Mouse (Mus musculus): ENCODE data around the gene Dnah2. TPM values are rescaled to one million over a fixed set of nuclear protein-coding genes. Genes with fewer than 3 reads are reported as not detected.

Dnah2 gene
- polyA plus RNA-seq (2012; rRNA removed), result 0.01 and 0.06 TPM in 2 replicates

GRCm38 (mm10) chr11:69549060-69549656, at the start of gene Dnah2:
Gene Dnah2 (minus strand): TSS chr11:69549110.

GRCm38 (mm10) chr11:69580091-69580514, 31.2 kb upstream of the Dnah2 start, which contains the start of the genes Wrap53 and Trp53:
Gene Wrap53 (minus strand): TSS chr11:69580255.
Gene Trp53 (plus strand): TSS chr11:69580359.

GRCm38 (mm10) chr11:69559851-69560765, 11.2 kb upstream of the Dnah2 start, which contains the start of gene Efnb3:
Gene Efnb3 (minus strand): TSS chr11:69560205.

GRCm38 (mm10) chr11:69413221-69414181, 135.4 kb downstream of the Dnah2 start, which contains the start of gene Kdm6b:
Gene Kdm6b (minus strand): TSS chr11:69413675.

GRCm38 (mm10) chr11:69398059-69398458, 150.9 kb downstream of the Dnah2 start, which contains the start of gene Tmem88:
Gene Tmem88 (minus strand): TSS chr11:69398234.

GRCm38 (mm10) chr11:69395235-69395633, 153.7 kb downstream of the Dnah2 start, which contains the start of the genes Naa38 and Cyb5d1:
Gene Naa38 (plus strand): TSS chr11:69395487.
Gene Cyb5d1 (minus strand): TSS chr11:69395631.

Other genes with a start within 250 kb of the Dnah2 start
- gene Cntrob, start 225.3 kb downstream of the Dnah2 start, polyA plus RNA-seq (2012; rRNA removed), result 9.3 and 9.8 TPM in 2 replicates
- 55.4 and 56.6 TPM in 2 replicates for gene Trappc1, start 225.1 kb downstream of the Dnah2 start, polyA plus RNA-seq (2012; rRNA removed)
- gene Kcnab3, start 222.9 kb downstream of the Dnah2 start, polyA plus RNA-seq (2012; rRNA removed), result 0.10 and 0.15 TPM in 2 replicates
- 0.39 and 0.54 TPM in 2 replicates for gene Rnf227, start 208.6 kb downstream of the Dnah2 start, polyA plus RNA-seq (2012; rRNA removed)
- gene Chd3, start 179.7 kb downstream of the Dnah2 start, polyA plus RNA-seq (2012; rRNA removed), result 12.1 and 13.2 TPM in 2 replicates
- gene Naa38, start 153.6 kb downstream of the Dnah2 start, polyA plus RNA-seq (2012; rRNA removed), result 67.1 and 70.4 TPM in 2 replicates
- gene Cyb5d1, start 153.5 kb downstream of the Dnah2 start, polyA plus RNA-seq (2012; rRNA removed), result 9.2 and 9.3 TPM in 2 replicates
- 3.5 and 4.0 TPM in 2 replicates for gene Tmem88, start 150.9 kb downstream of the Dnah2 start, polyA plus RNA-seq (2012; rRNA removed)
- 0.93 and 1.4 TPM in 2 replicates for gene Kdm6b, start 135.4 kb downstream of the Dnah2 start, polyA plus RNA-seq (2012; rRNA removed)
- gene Efnb3, start 11.1 kb upstream of the Dnah2 start, polyA plus RNA-seq (2012; rRNA removed), result 0.90 and 0.99 TPM in 2 replicates
- gene Wrap53, start 31.1 kb upstream of the Dnah2 start, polyA plus RNA-seq (2012; rRNA removed), result 8.8 and 10.8 TPM in 2 replicates
- gene Trp53, start 31.2 kb upstream of the Dnah2 start, polyA plus RNA-seq (2012; rRNA removed), result 61.5 and 74.1 TPM in 2 replicates
- 17.8 and 21.7 TPM in 2 replicates for gene Atp1b2, start 56.8 kb upstream of the Dnah2 start, polyA plus RNA-seq (2012; rRNA removed)
- 19.1 and 24.0 TPM in 2 replicates for gene Shbg, start 68.8 kb upstream of the Dnah2 start, polyA plus RNA-seq (2012; rRNA removed)
- 5.7 and 7.0 TPM in 2 replicates for gene Sat2, start 72.9 kb upstream of the Dnah2 start, polyA plus RNA-seq (2012; rRNA removed)
- gene Fxr2, start 83.9 kb upstream of the Dnah2 start, polyA plus RNA-seq (2012; rRNA removed), result 21.3 and 22.6 TPM in 2 replicates
- 0.02 and 0.09 TPM in 2 replicates for gene Sox15, start 106.2 kb upstream of the Dnah2 start, polyA plus RNA-seq (2012; rRNA removed)
- gene Mpdu1, start 113.5 kb upstream of the Dnah2 start, polyA plus RNA-seq (2012; rRNA removed), result 34.7 and 42.4 TPM in 2 replicates
- 7.8 and 10.5 TPM in 2 replicates for gene Cd68, start 117.0 kb upstream of the Dnah2 start, polyA plus RNA-seq (2012; rRNA removed)
- gene Eif4a1, start 123.3 kb upstream of the Dnah2 start, polyA plus RNA-seq (2012; rRNA removed), result 445 and 498 TPM in 2 replicates
- gene Senp3, start 133.0 kb upstream of the Dnah2 start, polyA plus RNA-seq (2012; rRNA removed), result 46.2 and 57.7 TPM in 2 replicates
- 0.29 and 0.31 TPM in 2 replicates for gene Tnfsf13, start 136.7 kb upstream of the Dnah2 start, polyA plus RNA-seq (2012; rRNA removed)
- gene Tnfsf12, start 146.7 kb upstream of the Dnah2 start, polyA plus RNA-seq (2012; rRNA removed), result 3.4 and 3.8 TPM in 2 replicates
- gene Tnfsfm13, start 147.0 kb upstream of the Dnah2 start, polyA plus RNA-seq (2012; rRNA removed), result 0.77 and 0.86 TPM in 2 replicates
- 12.7 and 15.6 TPM in 2 replicates for gene Polr2a, start 209.5 kb upstream of the Dnah2 start, polyA plus RNA-seq (2012; rRNA removed)
- 0.03 TPM in 1 of 2 replicates, not detected in the other for gene Slc35g3, start 212.9 kb upstream of the Dnah2 start, polyA plus RNA-seq (2012; rRNA removed)
- 1.2 and 1.5 TPM in 2 replicates for gene Zbtb4, start 216.8 kb upstream of the Dnah2 start, polyA plus RNA-seq (2012; rRNA removed)
- gene Chrnb1, start 246.8 kb upstream of the Dnah2 start, polyA plus RNA-seq (2012; rRNA removed), result 0.69 and 1.5 TPM in 2 replicates